Mouse (Mus musculus) left cerebral cortex, postnatal 25 days (tissue): ENCODE measurements around the gene Ehd1. TPM values are rescaled to one million over a fixed set of nuclear protein-coding genes. Genes with fewer than 3 reads are reported as not detected.

Experiments used
- DNase-seq, 2 experiments: peaks; one replicate each; pipeline ENCODE4 v3.0.0; 2022; ENCODE audit warnings: low spot score in 2 of 2, mixed read lengths in 1 of 2
- intact Hi-C: fragments of 180-260 bp; cut with DNase I; formaldehyde crosslinking; loops from one replicate; pipeline ENCODE4 v1.15.1; 2025
- microRNA-seq, 2 experiments: library from miRNA; unstranded; fragments of <30 nt; microRNA quantifications; one replicate each; pipeline ENCODE4 v1.2.0; 2022
- total RNA-seq, 2 experiments: library from RNA; stranded (reverse); gene quantifications; 2 replicates each; pipeline ENCODE4 v1.2.3; 2021

Gene Ehd1
- total RNA-seq, 2 experiments from 2014 or later: 35.9 to 40.3 TPM

DNA sequence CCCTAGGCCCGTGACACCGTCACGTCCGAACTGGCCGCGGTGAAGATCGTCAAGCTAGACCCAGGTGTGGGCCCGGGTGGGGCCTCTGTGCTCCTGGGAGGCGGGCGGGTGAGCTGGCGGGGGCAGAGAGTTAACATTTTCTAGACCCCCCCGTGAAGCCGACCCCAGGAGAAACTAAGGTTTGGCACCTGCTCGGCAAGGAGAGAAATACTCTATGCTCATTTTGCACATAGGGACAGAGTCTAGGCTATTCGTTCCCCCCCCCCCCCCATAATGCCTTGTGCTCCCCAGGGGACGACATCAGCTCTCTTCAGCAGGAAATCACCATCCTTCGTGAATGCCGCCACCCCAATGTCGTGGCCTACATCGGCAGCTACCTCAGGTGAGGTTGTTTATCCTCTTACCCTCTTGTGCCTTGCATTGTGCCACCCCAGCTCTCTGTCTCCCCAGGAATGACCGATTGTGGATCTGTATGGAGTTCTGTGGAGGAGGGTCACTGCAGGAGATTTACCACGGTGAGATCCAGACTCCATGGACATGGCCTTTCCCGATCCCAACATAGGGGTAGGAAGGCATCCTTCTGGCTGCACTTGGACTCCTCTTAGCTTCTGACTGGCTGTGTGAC is 65.0 kb downstream of the Ehd1 start:
- intact Hi-C loops: no loop called here
- no peak for DNase-seq

DNA sequence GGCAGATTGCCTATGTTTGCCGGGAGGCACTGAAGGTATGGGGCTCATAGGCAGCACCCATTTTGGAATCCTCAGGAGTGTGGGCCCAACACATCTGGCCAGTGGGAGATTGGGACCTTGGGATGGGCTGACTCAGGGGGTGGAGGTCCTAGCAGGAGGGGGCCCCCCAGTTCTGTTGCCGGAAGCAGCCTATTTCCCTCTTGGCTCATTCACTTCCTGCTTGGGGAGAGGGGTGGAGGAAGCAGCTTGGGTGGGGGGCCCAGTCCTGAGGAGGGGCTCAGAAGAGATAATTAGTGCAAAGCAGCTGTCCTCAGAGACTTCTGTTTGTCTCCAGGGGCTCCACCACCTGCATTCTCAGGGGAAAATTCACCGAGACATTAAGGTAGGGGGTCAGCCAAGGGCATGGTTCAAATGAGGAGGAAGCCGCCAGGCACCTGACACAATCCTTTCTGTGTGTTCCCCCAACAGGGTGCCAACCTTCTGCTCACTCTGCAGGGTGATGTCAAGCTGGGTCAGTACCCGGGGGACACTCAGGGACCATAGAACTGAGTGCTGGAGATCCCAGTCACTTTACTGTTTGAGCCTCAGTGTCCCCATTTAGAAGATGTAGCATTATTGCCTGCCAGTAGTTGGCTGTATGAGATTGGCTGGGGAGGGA is 65.9 kb downstream of the Ehd1 start:
- intact Hi-C loops: no loop called here
- no peak for DNase-seq

DNA sequence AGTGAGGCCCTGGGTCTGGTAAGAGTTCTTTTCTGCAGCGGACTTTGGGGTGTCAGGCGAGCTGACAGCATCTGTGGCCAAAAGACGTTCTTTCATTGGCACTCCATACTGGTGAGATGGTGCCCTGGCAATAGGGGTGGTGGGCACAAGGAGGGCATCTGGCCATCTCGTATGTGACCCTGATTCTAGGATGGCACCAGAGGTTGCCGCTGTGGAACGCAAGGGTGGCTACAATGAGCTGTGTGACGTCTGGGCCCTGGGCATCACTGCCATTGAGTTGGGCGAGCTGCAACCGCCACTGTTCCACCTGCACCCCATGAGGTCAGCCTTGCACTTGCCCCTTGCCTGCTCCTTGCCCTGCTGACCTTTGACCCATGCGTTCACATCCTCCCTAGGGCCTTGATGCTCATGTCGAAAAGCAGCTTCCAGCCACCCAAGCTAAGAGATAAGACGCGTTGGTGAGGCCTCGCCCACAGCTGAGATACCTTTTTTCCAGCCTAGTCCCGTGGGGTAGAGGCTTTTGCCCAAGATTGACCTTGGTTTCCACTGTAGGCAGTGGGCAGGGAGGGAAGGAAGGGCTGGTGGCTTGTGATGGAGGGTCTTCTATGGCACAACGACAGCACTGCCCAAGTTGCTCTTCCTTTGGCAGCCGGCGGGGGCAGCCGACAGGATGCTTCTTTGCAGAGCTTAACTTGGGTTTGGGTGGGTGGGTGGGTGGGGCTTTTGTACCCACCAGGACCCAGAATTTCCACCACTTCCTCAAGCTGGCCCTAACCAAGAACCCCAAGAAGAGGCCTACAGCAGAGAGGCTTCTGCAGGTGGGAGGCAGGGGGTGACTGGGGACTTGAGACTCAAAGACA is 66.8 kb downstream of the Ehd1 start:
- DNase-seq: no peak
- intact Hi-C loops: no loop called here

DNA sequence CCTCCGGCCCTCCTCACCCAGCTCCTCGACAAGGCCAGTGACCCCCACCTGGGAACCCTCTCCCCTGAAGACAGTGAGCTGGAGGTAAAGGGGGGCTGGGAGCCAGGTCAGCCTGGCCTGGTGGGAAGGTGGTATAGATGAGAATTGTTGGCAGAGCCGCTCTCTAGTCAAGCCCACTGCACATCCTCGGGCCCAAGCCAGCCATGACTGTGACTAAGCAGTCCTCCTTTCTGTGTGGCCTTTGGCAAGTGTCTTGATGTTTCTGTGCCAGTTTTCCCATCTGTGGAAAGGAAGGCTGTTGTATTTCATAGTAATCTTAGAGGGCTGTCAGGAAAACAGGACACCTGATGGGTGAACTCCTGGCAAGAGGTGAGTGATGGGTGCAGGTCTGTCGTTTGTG is 67.5 kb downstream of the Ehd1 start:
- no peak for DNase-seq
- intact Hi-C loops: no loop called here

DNA sequence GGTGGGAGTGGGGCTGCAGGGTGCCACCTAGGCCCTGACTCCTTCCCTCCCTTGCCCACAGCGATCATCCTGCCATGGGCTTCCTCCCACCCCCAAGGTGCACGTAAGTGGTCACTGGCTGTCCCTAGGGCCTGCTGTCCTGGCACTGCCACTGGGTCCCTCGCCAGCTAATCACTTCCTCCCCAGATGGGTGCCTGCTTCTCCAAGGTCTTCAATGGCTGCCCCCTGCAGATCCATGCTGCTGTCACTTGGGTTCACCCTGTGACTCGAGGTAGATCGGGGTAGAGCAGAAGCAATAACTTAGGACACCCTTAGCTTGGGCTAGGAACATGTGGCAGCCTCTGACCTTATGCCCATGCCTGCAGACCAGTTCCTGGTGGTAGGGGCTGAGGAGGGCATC is 69.5 kb downstream of the Ehd1 start:
- intact Hi-C loops: no loop called here
- DNase-seq: no peak

DNA sequence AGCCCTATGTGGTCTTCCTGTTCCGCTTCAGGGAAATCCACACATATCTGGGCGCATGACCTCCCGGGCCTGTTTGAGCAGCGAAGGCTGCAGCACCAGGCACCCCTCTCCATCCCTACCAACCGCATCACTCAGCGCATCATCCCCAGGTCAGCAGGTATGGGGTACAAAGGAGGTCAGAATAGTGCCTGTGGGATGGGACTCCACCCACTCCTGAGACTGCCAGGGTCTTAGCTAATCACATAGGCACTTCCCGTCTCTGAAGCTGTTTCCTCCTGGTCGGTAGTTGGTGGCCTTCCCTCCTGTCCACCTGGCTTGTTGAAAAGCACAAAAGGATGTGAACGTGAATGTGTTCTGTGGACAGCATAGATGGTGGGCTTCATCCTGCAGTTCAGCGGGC is 70.1 kb downstream of the Ehd1 start:
- intact Hi-C loops: no loop called here
- no peak for DNase-seq

DNA sequence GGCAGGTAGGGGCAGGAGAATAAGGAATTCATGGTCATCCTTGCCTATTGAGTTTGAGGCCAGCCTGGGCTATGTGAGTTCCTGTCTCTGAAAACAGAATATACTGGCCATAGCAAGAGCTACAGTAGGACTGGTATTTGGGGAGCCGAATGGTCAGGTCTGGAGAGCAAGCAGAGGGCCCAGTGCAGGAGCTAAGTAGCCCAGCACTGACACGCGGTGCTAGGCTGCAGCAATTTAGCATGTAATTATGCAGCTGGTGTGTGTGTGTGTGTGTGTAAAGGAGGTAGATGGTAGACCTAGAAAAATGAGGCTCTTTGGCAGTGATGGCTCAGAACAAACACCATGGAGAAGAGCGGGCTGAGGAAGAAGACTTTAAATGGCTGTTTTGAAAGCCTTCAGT is 71.1 kb downstream of the Ehd1 start:
- intact Hi-C loops: no loop called here
- no peak for DNase-seq

DNA sequence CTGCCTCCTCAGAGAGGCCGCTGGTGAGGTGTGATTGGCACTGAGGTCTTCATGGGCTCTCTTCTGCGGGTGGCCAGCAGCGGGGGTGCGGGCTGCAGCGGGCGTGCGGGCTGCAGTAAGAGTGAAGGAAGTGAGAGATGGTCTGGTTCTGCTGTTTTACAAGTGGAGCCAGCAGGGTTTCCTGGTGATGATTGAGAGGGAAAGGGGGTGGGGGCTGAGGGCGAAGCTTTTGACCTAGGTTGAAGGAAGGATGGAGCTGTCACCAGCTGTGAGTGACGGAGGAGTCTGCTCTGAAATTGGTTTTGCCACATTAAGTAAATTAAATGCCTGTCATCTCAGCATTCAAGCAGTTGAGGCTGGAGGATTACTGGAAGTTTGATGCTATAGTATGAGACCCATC is 72.2 kb downstream of the Ehd1 start:
- intact Hi-C loops: no loop called here
- no peak for DNase-seq

DNA sequence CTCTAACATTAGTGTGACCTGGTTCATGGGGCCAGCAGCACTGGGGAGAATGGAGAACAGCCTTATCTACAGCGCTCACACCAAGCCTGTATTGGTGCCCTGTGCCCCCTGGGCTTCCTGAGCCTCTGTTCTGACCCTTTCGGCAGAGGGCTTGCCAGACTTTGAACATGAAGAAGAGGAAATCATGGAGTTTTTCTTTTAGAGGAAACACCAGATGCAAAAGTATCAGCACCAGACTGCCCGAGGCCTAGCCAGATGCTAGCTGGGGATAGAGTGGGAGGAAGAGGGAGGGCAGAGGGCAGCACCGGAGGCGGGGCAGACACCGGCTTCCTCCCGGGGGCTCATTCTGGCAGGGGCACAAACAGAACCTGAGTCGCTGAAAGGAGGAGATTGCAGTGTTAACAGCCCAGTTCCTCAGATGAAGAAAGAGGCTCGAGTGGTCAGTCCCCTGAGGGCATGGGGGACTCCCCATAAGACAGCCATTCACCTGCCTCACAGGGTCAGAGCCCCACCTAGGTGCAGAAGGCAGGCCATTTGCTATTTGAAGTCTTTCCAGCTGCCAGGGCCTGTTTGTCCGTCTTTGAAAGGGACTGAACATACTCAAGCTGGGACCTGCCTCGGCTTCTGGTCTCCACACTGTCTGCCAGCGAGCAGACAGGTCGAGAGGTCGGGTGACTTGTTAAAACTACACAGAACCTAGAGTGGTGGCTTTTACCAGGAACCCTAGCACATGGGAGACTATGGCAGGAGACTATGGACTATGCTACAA is 72.9 kb downstream of the Ehd1 start:
- intact Hi-C loops: no loop called here
- peak in 1 of 2 experiments; percentile 4 for DNase-seq

Small RNAs within 50 kb of the gene (microRNA-seq; reads per million reads assigned to microRNA genes)
- gene Mir192: 13.8 to 18.6 reads per million in 2 experiments
- 23.2 to 31.7 reads per million in 2 experiments for gene Mir194-2
- 3.2 to 5.0 reads per million in 2 experiments for gene Mir6989

Other genes with a start within 250 kb of the Ehd1 start
- gene Syvn1, start 230.1 kb upstream of the Ehd1 start, total RNA-seq: 10 to 100 TPM; 45.4 to 49.5 TPM
- 10 to 100 TPM; 45.1 to 47.0 TPM for gene Mrpl49, start 218.9 kb upstream of the Ehd1 start, total RNA-seq
- 100 to 1,000 TPM; 593 to 625 TPM for gene Fau, start 218.9 kb upstream of the Ehd1 start, total RNA-seq
- 10 to 100 TPM; 33.4 to 38.1 TPM for gene Znhit2, start 215.5 kb upstream of the Ehd1 start, total RNA-seq
- gene Tm7sf2, start 208.4 kb upstream of the Ehd1 start, total RNA-seq: 10 to 100 TPM; 24.9 to 25.2 TPM
- gene Vps51, start 199.5 kb upstream of the Ehd1 start, total RNA-seq: 10 to 100 TPM; 71.9 to 77.6 TPM
- gene Tmem262, start 196.7 kb upstream of the Ehd1 start, total RNA-seq: not detected
- under 1 TPM; 0.53 to 0.55 TPM for gene Gm28374, start 194.5 kb upstream of the Ehd1 start, total RNA-seq
- gene Zfpl1, start 191.8 kb upstream of the Ehd1 start, total RNA-seq: 10 to 100 TPM; 36.5 to 37.2 TPM
- gene Cdca5, start 191.7 kb upstream of the Ehd1 start, total RNA-seq: under 1 TPM; 0.18 to 0.34 TPM
- gene AC131692.1, start 182.3 kb upstream of the Ehd1 start, total RNA-seq: not detected
- gene Naaladl1, start 170.9 kb upstream of the Ehd1 start, total RNA-seq: under 1 TPM in 1 of 2 experiments, not detected in 1; 0.21 TPM
- gene Sac3d1, start 158.1 kb upstream of the Ehd1 start, total RNA-seq: 10 to 100 TPM; 23.7 to 25.0 TPM
- gene Snx15, start 148.4 kb upstream of the Ehd1 start, total RNA-seq: 10 to 100 TPM; 36.2 to 43.6 TPM
- under 1 TPM in 1 of 2 experiments, not detected in 1; 0.71 TPM for gene Batf2, start 135.7 kb upstream of the Ehd1 start, total RNA-seq
- gene Arl2, start 135.2 kb upstream of the Ehd1 start, total RNA-seq: 10 to 100 TPM; 71.5 to 76.8 TPM
- under 1 TPM in 1 of 2 experiments, not detected in 1; 0.53 TPM for gene Majin, start 92.3 kb upstream of the Ehd1 start, total RNA-seq
- not detected for gene Gpha2, start 50.3 kb upstream of the Ehd1 start, total RNA-seq
- gene Ppp2r5b, start 40.9 kb upstream of the Ehd1 start, total RNA-seq: 100 to 1,000 TPM; 153 to 165 TPM
- gene Atg2a, start 35.1 kb upstream of the Ehd1 start, total RNA-seq: 10 to 100 TPM; 33.1 to 35.6 TPM
- gene Cdc42bpg, start 29.7 kb downstream of the Ehd1 start, total RNA-seq: 1 to 10 TPM; 2.7 to 2.9 TPM
- gene Men1, start 58.3 kb downstream of the Ehd1 start, total RNA-seq: 10 to 100 TPM; 69.7 to 70.0 TPM
- gene Map4k2, start 64.4 kb downstream of the Ehd1 start, total RNA-seq: 10 to 100 TPM; 83.3 to 92.3 TPM
- 100 to 1,000 TPM; 180 to 195 TPM for gene Sf1, start 87.0 kb downstream of the Ehd1 start, total RNA-seq
- 10 to 100 TPM; 26.8 to 35.5 TPM for gene Pygm, start 107.7 kb downstream of the Ehd1 start, total RNA-seq
- 10 to 100 TPM; 49.8 to 86.4 TPM for gene Rasgrp2, start 122.6 kb downstream of the Ehd1 start, total RNA-seq
- 100 to 1,000 TPM; 627 to 654 TPM for gene Nrxn2, start 142.0 kb downstream of the Ehd1 start, total RNA-seq